Mouse (Mus musculus) cerebellum, adult 9-10 months (tissue): ENCODE data around the gene Pik3ap1.
"Not testable (repeated sequence)": the region's sequence is repeated elsewhere in the genome, so short reads cannot be mapped to it uniquely, and the experiment has no call there.

ENCODE experiments used
- DNase-seq: peaks from one replicate; pipeline ENCODE4 v3.0.0; 2022

Gene Pik3ap1

GRCm38 (mm10) chr19:41328743-41329142 is 56.2 kb downstream of the Pik3ap1 start:
- DNase-seq, result no peak

GRCm38 (mm10) chr19:41323813-41324212 is 61.1 kb downstream of the Pik3ap1 start:
- no peak for DNase-seq

- DNase-seq, result no peak
Measured at GRCm38 (mm10) chr19:41323125-41323524, 61.8 kb downstream of the Pik3ap1 start.

GRCm38 (mm10) chr19:41321149-41321548 is 63.8 kb downstream of the Pik3ap1 start:
- no peak for DNase-seq

- DNase-seq, result peak; percentile 30
Measured at GRCm38 (mm10) chr19:41317315-41318095, 67.4 kb downstream of the Pik3ap1 start.

- no peak for DNase-seq
Measured at GRCm38 (mm10) chr19:41314696-41315095, 70.2 kb downstream of the Pik3ap1 start.

- DNase-seq, result peak; percentile 2
Measured at GRCm38 (mm10) chr19:41313663-41314062, 71.2 kb downstream of the Pik3ap1 start.

- DNase-seq, result not testable (repeated sequence)
Measured at GRCm38 (mm10) chr19:41312587-41312986, 72.3 kb downstream of the Pik3ap1 start.

GRCm38 (mm10) chr19:41312027-41312426 is 72.9 kb downstream of the Pik3ap1 start:
- no peak for DNase-seq

- peak; percentile 1 for DNase-seq
Measured at GRCm38 (mm10) chr19:41310971-41311703, 73.8 kb downstream of the Pik3ap1 start.

GRCm38 (mm10) chr19:41303933-41304332 is 81.0 kb downstream of the Pik3ap1 start:
- no peak for DNase-seq

GRCm38 (mm10) chr19:41303433-41303832 is 81.5 kb downstream of the Pik3ap1 start:
- no peak for DNase-seq

- DNase-seq, result no peak
Measured at GRCm38 (mm10) chr19:41301856-41302255, 83.0 kb downstream of the Pik3ap1 start.

- no peak for DNase-seq
Measured at GRCm38 (mm10) chr19:41299446-41299845, 85.5 kb downstream of the Pik3ap1 start.

GRCm38 (mm10) chr19:41290952-41291619 is 93.8 kb downstream of the Pik3ap1 start:
- no peak for DNase-seq

- DNase-seq, result no peak
Measured at GRCm38 (mm10) chr19:41288568-41288967, 96.3 kb downstream of the Pik3ap1 start.

- DNase-seq, result no peak
Measured at GRCm38 (mm10) chr19:41287224-41287623, 97.7 kb downstream of the Pik3ap1 start.

- no peak for DNase-seq
Measured at GRCm38 (mm10) chr19:41284515-41284914, 100.4 kb downstream of the Pik3ap1 start.

- DNase-seq, result no peak
Measured at GRCm38 (mm10) chr19:41282718-41283117, 102.2 kb downstream of the Pik3ap1 start.

- no peak for DNase-seq
Measured at GRCm38 (mm10) chr19:41282216-41282615, 102.7 kb downstream of the Pik3ap1 start.

- no peak for DNase-seq
Measured at GRCm38 (mm10) chr19:41279724-41280244, 105.1 kb downstream of the Pik3ap1 start.

- no peak for DNase-seq
Measured at GRCm38 (mm10) chr19:41278606-41279005, 106.3 kb downstream of the Pik3ap1 start.

- DNase-seq, result no peak
Measured at GRCm38 (mm10) chr19:41275588-41275987, 109.3 kb downstream of the Pik3ap1 start.
